Mouse (Mus musculus) MEL (cell line): ENCODE measurements at regions not wholly inside any gene's neighbourhood (a gene's known extent, or its start where the extent isn't known, plus 50 kb on each side); places are given as distances from the start of the nearest gene placed in this dataset.

Experiments used
- DNase-seq: peaks from one replicate; pipeline ENCODE4 v3.0.0; 2011; ENCODE audit warnings: low read depth, low spot score
- H3K27ac ChIP-seq: 2 replicates; pipeline ENCODE4 v1.5.1; 2012; ENCODE audit warnings: low read depth, mild to moderate bottlenecking, control low read depth, low read length, moderate library complexity; ENCODE audit not compliant: control insufficient read depth
- H3K27me3 ChIP-seq, 2 experiments: fragments of 150-350 bp in 1 of 2; sonication (generic) in 1 of 2; 2 replicates each; pipeline ENCODE4 v1.6.1; 2012; ENCODE audit warnings: low read length in 2 of 2, mild to moderate bottlenecking in 2 of 2, improper control_type of control experiment in 1 of 2, moderate library complexity in 1 of 2; ENCODE audit not compliant: insufficient read depth in 2 of 2, control insufficient read depth in 1 of 2
- H3K36me3 ChIP-seq, 2 experiments: 2 replicates each; pipeline ENCODE4 v1.6.1; 2012 to 2014; ENCODE audit warnings: low read length in 2 of 2, improper control_type of control experiment in 1 of 2, inconsistent platforms in 1 of 2, mild to moderate bottlenecking in 1 of 2; ENCODE audit not compliant: insufficient read depth in 2 of 2, control insufficient read depth in 1 of 2
- H3K4me1 ChIP-seq, 2 experiments: fragments of 150-350 bp in 1 of 2; sonication (generic) in 1 of 2; 2 replicates each; pipeline ENCODE4 v1.6.1; 2012; ENCODE audit warnings: low read length in 2 of 2, improper control_type of control experiment in 1 of 2, mild to moderate bottlenecking in 1 of 2; ENCODE audit not compliant: insufficient read depth in 2 of 2, control insufficient read depth in 1 of 2
- H3K4me3 ChIP-seq, 2 experiments: fragments of 150-350 bp in 1 of 2; sonication (generic) in 1 of 2; 2 replicates each; pipeline ENCODE4 v1.5.1; 2012; ENCODE audit warnings: low read depth in 2 of 2, low read length in 2 of 2, mild to moderate bottlenecking in 2 of 2, moderate library complexity in 2 of 2, control low read depth in 1 of 2, improper control_type of control experiment in 1 of 2; ENCODE audit not compliant: control insufficient read depth in 1 of 2, insufficient read depth in 1 of 2
- H3K79me2 ChIP-seq: 2 replicates; pipeline ENCODE4 v1.6.1; 2012; ENCODE audit warnings: mild to moderate bottlenecking, low read length, moderate library complexity; ENCODE audit not compliant: control insufficient read depth, poor library complexity, insufficient read depth
- H3K9ac ChIP-seq: 2 replicates; pipeline ENCODE4 v1.6.1; 2012; ENCODE audit warnings: low read depth, mild to moderate bottlenecking, control low read depth, low read length, moderate library complexity; ENCODE audit not compliant: control insufficient read depth, poor library complexity, severe bottlenecking
- H3K9me3 ChIP-seq: fragments of 150-350 bp; sonication (generic); replicated peaks from 2 replicates; pipeline ENCODE4 v1.6.1; 2012; ENCODE audit warnings: mild to moderate bottlenecking, low read length, improper control_type of control experiment, moderate library complexity; ENCODE audit not compliant: insufficient read depth
- BHLHE40 ChIP-seq: IDR thresholded peaks from 2 replicates; pipeline ENCODE4 v1.6.1; 2012; ENCODE audit warnings: low read depth, mild to moderate bottlenecking, inconsistent platforms, low read length, improper control_type of control experiment, borderline replicate concordance
- CHD1 ChIP-seq: IDR thresholded peaks from 2 replicates; pipeline ENCODE4 v1.6.1; 2012; ENCODE audit warnings: low read depth, mild to moderate bottlenecking, inconsistent platforms, low read length, improper control_type of control experiment
- CHD2 ChIP-seq: IDR thresholded peaks from 2 replicates; pipeline ENCODE4 v1.6.1; 2011; ENCODE audit warnings: low read length, improper control_type of control experiment
- ELF1 ChIP-seq: IDR thresholded peaks from 2 replicates; pipeline ENCODE4 v1.6.1; 2014; ENCODE audit warnings: low read depth, mild to moderate bottlenecking, inconsistent platforms, low read length, improper control_type of control experiment, moderate library complexity
- EP300 ChIP-seq, 2 experiments: IDR thresholded peaks; 2 replicates each; pipeline ENCODE4 v1.6.1; 2011; ENCODE audit warnings: improper control_type of control experiment in 2 of 2, low read length in 2 of 2, low read depth in 1 of 2, mild to moderate bottlenecking in 1 of 2
- GABPA ChIP-seq: IDR thresholded peaks from 2 replicates; pipeline ENCODE4 v1.6.1; 2012; ENCODE audit warnings: low read depth, mild to moderate bottlenecking, inconsistent platforms, low read length, improper control_type of control experiment, moderate library complexity
- GATA1 ChIP-seq: IDR thresholded peaks from 2 replicates; pipeline ENCODE4 v1.6.1; 2011; ENCODE audit warnings: low read depth, low read length, improper control_type of control experiment
- JUND ChIP-seq: IDR thresholded peaks from 2 replicates; pipeline ENCODE4 v1.6.1; 2011; ENCODE audit warnings: low read depth, mild to moderate bottlenecking, improper control_type of control experiment, low read length
- MAFK ChIP-seq: IDR thresholded peaks from 2 replicates; pipeline ENCODE4 v1.6.1; 2011; ENCODE audit warnings: low read depth, mild to moderate bottlenecking, low read length, improper control_type of control experiment, borderline replicate concordance
- MAX ChIP-seq: IDR thresholded peaks from 2 replicates; pipeline ENCODE4 v1.6.1; 2011; ENCODE audit warnings: low read length, improper control_type of control experiment
- NELFE ChIP-seq: IDR thresholded peaks from 2 replicates; pipeline ENCODE4 v1.6.1; 2011; ENCODE audit warnings: low read depth, low read length, improper control_type of control experiment
- NRF1 ChIP-seq: IDR thresholded peaks from 2 replicates; pipeline ENCODE4 v1.6.1; 2014; ENCODE audit warnings: low read depth, mild to moderate bottlenecking, inconsistent platforms, low read length, improper control_type of control experiment, moderate library complexity; ENCODE audit not compliant: poor library complexity, insufficient read depth, severe bottlenecking
- POLR2AphosphoS2 ChIP-seq: IDR thresholded peaks from 2 replicates; pipeline ENCODE4 v1.6.1; 2011; ENCODE audit warnings: low read length, improper control_type of control experiment
- SIN3A ChIP-seq: IDR thresholded peaks from 2 replicates; pipeline ENCODE4 v1.6.1; 2012; ENCODE audit warnings: low read length, improper control_type of control experiment, inconsistent platforms
- TBP ChIP-seq: IDR thresholded peaks from 2 replicates; pipeline ENCODE4 v1.8.0; 2011; ENCODE audit warnings: low read depth, low read length, improper control_type of control experiment
- TCF12 ChIP-seq: IDR thresholded peaks from 2 replicates; pipeline ENCODE4 v1.6.1; 2014; ENCODE audit warnings: low read depth, mild to moderate bottlenecking, inconsistent platforms, low read length, improper control_type of control experiment, moderate library complexity
- UBTF ChIP-seq: IDR thresholded peaks from 2 replicates; pipeline ENCODE4 v1.6.1; 2012; ENCODE audit warnings: low read depth, mild to moderate bottlenecking, inconsistent platforms, low read length, improper control_type of control experiment, moderate library complexity, borderline replicate concordance; ENCODE audit not compliant: insufficient read depth
- USF2 ChIP-seq, 2 experiments: IDR thresholded peaks; 2 replicates each; pipeline ENCODE4 v1.6.1; 2011 to 2012; ENCODE audit warnings: improper control_type of control experiment in 2 of 2, low read length in 2 of 2, borderline replicate concordance in 1 of 2, inconsistent platforms in 1 of 2, low read depth in 1 of 2, mild to moderate bottlenecking in 1 of 2; ENCODE audit not compliant: insufficient read depth in 1 of 2
- ZKSCAN1 ChIP-seq: IDR thresholded peaks from 2 replicates; pipeline ENCODE4 v1.6.1; 2012; ENCODE audit warnings: low read depth, mild to moderate bottlenecking, inconsistent platforms, low read length, improper control_type of control experiment, moderate library complexity
- ZNF384 ChIP-seq: IDR thresholded peaks from 2 replicates; pipeline ENCODE4 v1.6.1; 2012; ENCODE audit warnings: low read depth, mild to moderate bottlenecking, inconsistent platforms, low read length, improper control_type of control experiment

DNA sequence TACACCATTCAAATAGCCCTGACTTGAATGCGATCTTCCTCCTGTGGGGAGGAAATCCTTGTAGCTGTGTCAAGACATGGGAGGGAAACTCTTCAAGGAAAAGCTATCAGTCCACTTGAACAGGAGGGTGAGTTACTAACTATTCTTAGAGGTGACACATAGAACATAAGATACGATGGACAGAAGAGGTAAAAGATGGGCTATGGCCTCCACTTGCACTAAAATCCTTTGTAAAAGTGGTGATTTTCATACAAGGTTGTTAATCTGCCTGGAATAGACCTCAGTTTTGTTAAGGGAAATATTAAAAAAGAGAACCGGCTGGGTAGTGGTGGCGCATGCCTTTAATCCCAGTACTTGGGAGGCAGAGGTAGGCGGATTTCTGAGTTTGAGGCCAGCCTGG is 102.1 kb upstream of the Cpm start:
- Histone ChIP-seq H3K4me1 (no peaks in the 10 kb centered on the region), H3K9me3 (no peaks in the 10 kb centered on the region)
- TF ChIP-seq GATA1 (no peak), BHLHE40 (no peak), UBTF (no peak), MAX (no peak), TBP (no peak), GABPA (no peak), SIN3A (no peak), ZKSCAN1 (no peak), TCF12 (no peak), JUND (no peak), POLR2AphosphoS2 (no peak), CHD2 (no peak)
- TF ChIP-seq, all 39 proteins: peak for 0
- no peaks in the 10 kb centered on the region for H3K79me2 ChIP-seq
- H3K9ac ChIP-seq, result no peak overlapping the region
- no peak overlapping the region for H3K27ac ChIP-seq
- H3K4me3 ChIP-seq, result no peak overlapping the region
- no peaks in the 10 kb centered on the region for H3K36me3 ChIP-seq
- DNase-seq, result no peak
- H3K27me3 ChIP-seq, result no peaks in the 10 kb centered on the region; a peak in 1 of 4 replicates

- Histone ChIP-seq H3K27ac (no peak overlapping the region), H3K9ac (no peak overlapping the region), H3K27me3 (no peaks in the 10 kb centered on the region; a peak in 1 of 4 replicates), H3K4me1 (no peaks in the 10 kb centered on the region), H3K36me3 (no peaks in the 10 kb centered on the region), H3K79me2 (no peaks in the 10 kb centered on the region), H3K9me3 (no peaks in the 10 kb centered on the region), H3K4me3 (no peak overlapping the region)
- TF ChIP-seq UBTF (no peak), NRF1 (no peak), ELF1 (no peak), NELFE (no peak), EP300 (IDR thresholded peaks at IDR 0.05; ENCODE audit: low read depth in 1 of 2, low read length in 2 of 2) (no peak), USF2 (IDR thresholded peaks at IDR 0.05; ENCODE audit: borderline replicate concordance in 1 of 2, insufficient read depth in 1 of 2, low read depth in 1 of 2, low read length in 2 of 2) (no peak), CHD1 (no peak), ZNF384 (no peak), SIN3A (no peak), MAFK (no peak)
- DNase-seq, result no peak
These were observed 102.5 kb upstream of the Cpm start for GRCm38 (mm10) chr10:117526834-117527188.
